Mouse (Mus musculus) stomach, adult 2 months (tissue): ENCODE measurements around the gene Gm5089. TPM values are rescaled to one million over a fixed set of nuclear protein-coding genes. Genes with fewer than 3 reads are reported as not detected.

Experiments used
- polyA plus RNA-seq: library from polyadenylated mRNA; depleted of rRNA; stranded (reverse); fragments of >200 nt; gene quantifications from 2 replicates; pipeline ENCODE4 v1.2.3, GENCODE M21; 2012; rRNA removed

The Gm5089 gene
- polyA plus RNA-seq: not detected in 2 replicates

GRCm38 (mm10) chr14:122450496-122451382 lies at the start of gene Gm5089:
Gm5089 (minus strand) TSS chr14:122451115.

GRCm38 (mm10) chr14:122490441-122491328 lies 39.8 kb upstream of the Gm5089 start, which contains the start of gene Gm10837:
Gm10837 (plus strand) TSS chr14:122490586.

GRCm38 (mm10) chr14:122474891-122475556 lies 24.1 kb upstream of the Gm5089 start, which contains the start of gene Zic2:
Zic2 (plus strand) TSS chr14:122475435.

GRCm38 (mm10) chr14:122464763-122465741 lies 14.1 kb upstream of the Gm5089 start, which contains the start of gene Zic5:
Zic5 (minus strand) TSS chr14:122465677.

Other genes starting within 250 kb of the Gm5089 start
- 0.11 TPM in 1 of 2 replicates, not detected in the other for gene Zic5, start 14.6 kb upstream of the Gm5089 start, polyA plus RNA-seq
- gene Zic2, start 24.3 kb upstream of the Gm5089 start, polyA plus RNA-seq: not detected in 2 replicates
- gene Gm10837, start 39.5 kb upstream of the Gm5089 start, polyA plus RNA-seq: not detected in 2 replicates
- gene Pcca, start 83.2 kb upstream of the Gm5089 start, polyA plus RNA-seq: 2.0 and 4.9 TPM in 2 replicates